Mouse (Mus musculus): ENCODE measurements around the gene Mettl7a2.
"Not testable (repeated sequence)": the region's sequence is repeated elsewhere in the genome, so short reads cannot be mapped to it uniquely, and the experiment has no call there.

Gene Mettl7a2

DNA sequence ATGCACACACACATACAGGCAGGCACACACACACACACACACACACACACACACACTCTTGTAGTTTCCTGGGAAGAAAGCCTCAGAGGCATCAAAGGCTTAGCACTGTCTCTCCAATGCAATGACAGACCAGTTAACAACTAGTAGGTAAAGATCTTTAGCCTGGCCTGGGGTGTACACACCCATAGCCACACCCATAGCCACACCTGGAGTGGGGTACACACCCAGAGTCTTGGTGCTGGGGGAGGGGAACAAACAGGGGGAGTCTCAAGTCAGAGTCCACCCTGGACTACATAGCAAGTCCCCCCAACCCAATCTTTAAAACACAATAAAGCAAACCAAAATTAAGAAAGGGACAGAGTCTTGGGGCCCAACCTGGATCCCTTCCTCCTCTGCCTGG is 15.7 kb upstream of the Mettl7a2 start:
- in situ Hi-C loops (cut with MboI, MseI), result not testable (repeated sequence)

DNA sequence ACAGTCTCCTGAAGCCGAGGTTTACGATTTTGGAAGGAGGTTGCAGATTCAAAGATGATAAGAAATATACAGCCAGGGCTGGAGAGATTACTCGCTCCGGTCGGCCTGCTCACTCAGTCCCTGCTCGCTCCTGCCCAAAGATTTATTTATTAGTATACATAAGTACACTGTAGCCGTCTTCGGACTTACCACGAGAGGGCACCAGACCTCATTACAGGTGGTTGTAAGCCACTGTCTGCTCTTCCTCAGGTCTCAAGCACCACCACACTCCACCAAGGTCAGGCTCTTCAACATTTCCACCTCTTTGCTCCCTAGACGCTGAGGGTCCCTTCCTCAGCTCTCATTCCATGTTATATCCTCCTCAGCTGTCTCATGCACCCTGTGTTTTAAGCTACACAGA is 15.2 kb upstream of the Mettl7a2 start:
- in situ Hi-C loops (cut with MboI, MseI), result not testable (repeated sequence)

DNA sequence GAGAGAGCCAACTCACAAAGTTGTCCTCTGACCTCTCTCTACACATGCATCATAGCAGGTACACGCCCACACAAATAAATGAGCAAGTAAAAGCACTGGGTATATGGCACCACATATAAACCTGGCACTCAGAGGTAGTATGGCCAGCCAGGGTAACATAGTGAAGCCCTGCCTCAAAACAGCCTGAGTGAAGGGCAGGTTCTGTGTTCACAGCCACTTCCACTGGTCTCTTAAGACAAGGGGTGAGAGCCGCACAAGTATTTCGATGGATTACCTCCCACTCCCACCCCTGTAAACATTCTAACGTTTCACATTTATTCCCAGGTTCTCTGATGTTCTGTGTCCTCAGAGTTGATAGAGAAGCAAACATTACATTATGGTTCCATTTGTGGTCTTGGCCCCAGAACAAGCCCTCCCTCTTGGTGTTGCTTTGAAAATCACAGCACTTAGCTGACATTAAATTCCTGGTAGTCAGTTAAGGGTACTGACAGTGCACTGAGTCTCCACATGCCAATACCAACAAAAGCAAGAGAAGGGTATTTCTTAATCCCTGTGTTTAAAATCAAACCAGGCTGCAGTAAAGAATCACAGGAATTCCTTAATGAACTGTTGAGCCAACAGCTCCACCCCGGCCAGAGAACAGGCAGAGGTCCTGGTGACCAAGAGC is 11.6 kb upstream of the Mettl7a2 start:
- in situ Hi-C loops (cut with MboI, MseI), result loop anchor here (10.0 kb wide), 1 partner anchor 113 kb away; no protein-coding TSS in a partner anchor

DNA sequence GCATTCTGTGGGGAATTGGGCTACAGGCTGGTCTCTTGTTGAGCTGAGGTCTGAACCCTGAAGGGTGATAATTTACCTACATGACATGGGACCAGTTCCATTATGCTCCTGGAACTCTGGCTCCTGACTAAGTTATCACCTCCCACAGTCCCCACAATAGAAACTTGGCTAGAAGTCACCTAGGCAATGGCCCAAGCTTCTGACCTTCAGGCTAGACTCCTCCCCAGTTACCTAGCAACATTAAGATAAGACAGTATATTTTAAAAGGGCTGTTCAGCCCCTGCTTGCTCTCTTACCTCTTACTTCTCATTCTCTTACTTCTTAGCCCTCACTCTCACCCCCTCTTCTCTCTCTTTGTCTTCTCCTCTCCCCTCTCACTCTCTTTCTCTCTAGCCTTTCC is 7.5 kb upstream of the Mettl7a2 start:
- in situ Hi-C loops (cut with MboI, MseI), result loop anchor here (10.0 kb wide), 1 partner anchor 109 kb away; no protein-coding TSS in a partner anchor

DNA sequence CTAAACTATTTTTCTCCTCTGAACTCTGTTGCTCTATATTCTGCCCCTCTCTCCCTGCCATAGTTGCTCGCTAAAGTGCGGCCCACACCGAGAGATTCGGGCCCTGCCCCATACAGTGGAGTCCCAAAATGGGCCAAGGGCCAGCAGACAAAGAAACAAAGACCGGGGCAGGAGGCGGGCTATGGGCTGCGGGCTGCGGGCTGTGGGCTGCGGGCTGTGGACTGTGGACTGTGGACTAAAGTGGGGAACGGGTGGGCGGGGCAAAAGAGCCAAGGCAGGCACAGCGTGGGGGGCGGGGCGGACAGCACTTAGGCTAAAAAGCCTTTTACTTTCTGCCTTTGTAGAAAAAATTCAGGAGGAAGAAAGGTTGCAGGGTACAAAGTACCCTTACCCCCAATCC is 6.2 kb upstream of the Mettl7a2 start:
- in situ Hi-C loops (cut with MboI, MseI), result loop anchor here (10.0 kb wide), 1 partner anchor 108 kb away; no protein-coding TSS in a partner anchor

DNA sequence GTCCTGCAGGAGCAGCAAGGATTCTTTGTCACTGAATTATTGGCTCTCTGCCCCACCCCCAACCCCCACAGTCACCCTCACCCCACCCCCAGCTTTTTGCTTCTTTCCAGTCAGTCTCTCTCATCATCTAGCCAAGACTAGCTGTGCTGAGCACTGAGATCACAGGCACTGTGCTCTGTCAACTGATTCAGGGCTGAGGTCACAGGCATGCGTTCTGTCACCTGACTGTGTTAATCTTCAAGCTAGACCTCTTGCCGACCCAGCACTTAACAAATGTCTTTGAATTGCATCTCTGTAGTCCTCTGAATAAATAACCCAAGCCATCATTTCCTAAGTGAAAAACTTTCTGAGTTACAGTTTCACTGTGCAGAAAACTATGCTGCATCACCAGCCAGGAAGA is 3.5 kb upstream of the Mettl7a2 start:
- in situ Hi-C loops (cut with MboI, MseI), result loop anchor here (10.0 kb wide), 1 partner anchor 105 kb away; no protein-coding TSS in a partner anchor

DNA sequence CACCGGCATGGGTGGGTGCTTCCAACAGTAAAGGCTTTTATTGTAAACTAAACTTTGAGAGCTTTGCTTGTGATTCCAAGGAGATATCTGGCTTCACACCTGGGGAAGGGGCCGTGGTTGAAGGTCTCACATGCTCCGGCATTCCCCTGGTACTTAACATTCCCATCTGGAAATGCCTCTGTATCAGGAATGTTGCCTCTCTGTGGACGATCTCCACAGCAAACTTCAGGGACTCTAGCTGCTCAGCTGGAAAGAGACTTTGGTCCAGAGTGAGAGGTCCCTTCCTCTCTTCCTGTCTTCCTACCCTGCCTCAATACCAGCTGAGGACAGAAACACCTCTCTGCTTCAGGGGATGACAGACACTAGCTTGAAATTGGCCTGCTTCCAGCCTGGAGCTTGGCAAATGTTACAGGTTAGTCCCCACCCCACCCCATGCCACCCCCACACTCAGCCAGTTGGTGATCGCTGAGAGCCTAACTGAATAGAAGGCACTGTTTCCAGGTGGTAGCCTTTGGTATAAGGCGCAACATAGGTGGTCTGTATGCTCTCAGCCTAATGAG is 1.4 kb upstream of the Mettl7a2 start:
- in situ Hi-C loops (cut with MboI, MseI), result loop anchor here (5.0 kb wide), 1 partner anchor 46 kb away; no protein-coding TSS in a partner anchor

DNA sequence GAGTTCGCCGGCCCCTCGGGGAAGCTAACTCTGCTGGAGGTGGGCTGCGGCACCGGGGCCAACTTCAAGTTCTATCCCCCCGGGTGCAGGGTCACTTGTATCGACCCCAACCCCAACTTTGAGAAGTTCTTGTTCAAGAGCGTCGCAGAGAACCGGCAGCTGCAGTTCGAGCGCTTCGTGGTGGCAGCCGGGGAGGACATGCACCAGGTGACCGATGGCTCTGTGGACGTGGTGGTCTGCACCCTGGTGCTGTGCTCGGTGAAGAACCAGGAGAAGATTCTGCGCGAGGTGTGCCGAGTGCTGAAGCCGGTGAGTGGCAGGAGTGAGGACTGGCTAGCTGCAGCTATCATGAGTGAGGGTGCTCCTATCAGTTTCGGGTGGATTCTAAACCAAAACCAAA is 399 bp downstream of the Mettl7a2 start:
- in situ Hi-C loops (cut with MboI, MseI), result loop anchor here (5.0 kb wide), 1 partner anchor 44 kb away; no protein-coding TSS in a partner anchor

DNA sequence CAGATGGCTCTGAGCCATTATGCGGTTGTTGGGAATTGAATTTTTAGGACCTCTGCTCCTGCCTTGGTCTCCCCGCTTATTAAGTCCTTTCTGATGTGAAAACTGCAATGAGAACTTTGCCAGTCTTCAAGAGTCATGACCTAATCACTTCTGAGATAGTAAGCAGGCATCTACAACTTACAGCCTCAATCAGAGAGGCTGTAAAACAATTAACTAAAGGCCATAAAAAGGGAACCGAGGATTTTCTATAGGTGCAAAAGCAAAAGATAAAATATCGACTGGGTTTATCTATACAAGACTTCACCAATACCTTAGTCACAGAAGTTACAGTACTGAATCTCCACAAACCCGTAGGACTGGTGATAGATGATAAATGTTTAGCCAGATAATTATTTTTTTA is 2.9 kb downstream of the Mettl7a2 start:
- in situ Hi-C loops (cut with MboI, MseI), result no loop called here

DNA sequence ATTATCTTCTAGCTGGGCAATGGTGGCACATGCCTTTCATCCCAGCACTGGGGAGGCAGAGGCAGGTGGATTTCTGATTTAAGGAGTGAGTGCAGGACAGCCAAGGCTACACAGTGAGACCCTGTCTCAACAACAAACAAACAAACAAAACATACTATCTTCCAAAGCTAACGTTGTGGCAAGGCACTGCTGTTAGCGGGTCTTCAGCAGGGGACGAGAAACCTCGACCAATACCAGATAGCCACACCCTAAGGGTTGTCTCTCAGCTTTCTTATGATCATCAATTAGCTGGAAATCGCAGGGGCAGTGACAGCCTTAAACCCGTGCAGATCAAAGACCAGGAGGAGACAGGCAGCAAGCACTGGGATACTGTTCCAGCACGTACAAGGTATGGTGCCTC is 11.2 kb downstream of the Mettl7a2 start, which contains the start of gene Higd1c:
Gene Higd1c (plus strand): TSS at position 301 of the 400 bp plus-strand sequence.
- in situ Hi-C loops (cut with MboI, MseI), result no loop called here

DNA sequence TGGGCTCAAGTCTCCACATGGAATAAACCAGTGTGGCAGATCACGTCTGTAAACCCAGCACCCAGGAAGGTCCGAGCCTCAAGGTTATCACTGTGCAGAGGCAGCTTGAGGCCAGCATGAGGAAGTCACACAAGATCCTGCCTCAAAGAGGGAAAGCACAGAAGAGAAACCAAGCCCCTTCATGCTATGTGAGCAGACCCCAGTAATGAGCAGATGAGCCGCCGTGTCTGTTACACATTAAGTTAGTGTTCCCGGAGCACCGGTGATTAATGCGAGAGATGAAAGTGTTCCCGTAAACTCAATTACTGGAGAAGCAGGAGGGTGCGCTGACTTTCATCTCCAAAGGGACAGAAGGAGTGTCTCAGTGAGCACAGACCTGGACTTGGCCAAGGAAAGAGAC is 13.0 kb downstream of the Mettl7a2 start:
- in situ Hi-C loops (cut with MboI, MseI), result not testable (repeated sequence)

DNA sequence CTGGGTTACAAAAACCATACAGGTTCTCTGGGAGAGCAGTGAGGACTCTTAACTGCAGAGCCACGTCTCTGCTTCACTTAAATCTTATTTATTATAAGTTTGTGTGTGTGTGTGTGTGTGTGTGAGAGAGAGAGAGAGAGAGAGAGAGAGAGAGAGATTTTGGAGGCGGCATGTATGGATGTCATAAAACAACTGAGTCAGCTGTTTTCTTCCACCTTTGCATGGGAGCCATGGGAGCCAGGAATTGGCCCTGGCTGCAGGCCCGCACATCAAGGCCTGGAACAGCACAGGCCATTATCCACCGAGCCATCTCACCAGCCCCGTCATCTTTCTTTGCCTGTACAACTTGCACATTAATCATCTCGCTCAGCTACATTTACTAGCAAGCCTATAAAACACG is 14.1 kb downstream of the Mettl7a2 start:
- in situ Hi-C loops (cut with MboI, MseI), result no loop called here

DNA sequence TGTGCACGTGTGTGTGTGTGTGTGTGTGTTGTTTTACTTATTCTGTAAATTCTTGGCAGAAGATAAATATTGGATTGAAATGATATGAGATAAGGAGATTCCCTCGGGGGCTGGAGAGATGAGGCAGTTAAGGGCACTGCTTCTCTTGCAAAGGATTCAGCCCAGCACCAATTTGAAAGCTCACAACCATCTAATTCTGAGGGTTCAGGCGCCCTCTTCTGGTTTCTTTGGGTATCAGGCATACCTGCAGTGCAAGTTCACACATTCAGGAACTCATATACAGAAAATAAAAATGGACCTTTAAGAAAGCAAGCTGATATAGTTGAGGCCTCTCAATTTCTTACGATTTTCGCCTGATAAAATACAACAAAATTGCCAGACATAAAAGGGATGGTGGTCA is 22.1 kb downstream of the Mettl7a2 start:
- in situ Hi-C loops (cut with MboI, MseI), result loop anchor here (5.0 kb wide), 1 partner anchor 43 kb away; the partner anchor contains the start of gene Mettl7a3

DNA sequence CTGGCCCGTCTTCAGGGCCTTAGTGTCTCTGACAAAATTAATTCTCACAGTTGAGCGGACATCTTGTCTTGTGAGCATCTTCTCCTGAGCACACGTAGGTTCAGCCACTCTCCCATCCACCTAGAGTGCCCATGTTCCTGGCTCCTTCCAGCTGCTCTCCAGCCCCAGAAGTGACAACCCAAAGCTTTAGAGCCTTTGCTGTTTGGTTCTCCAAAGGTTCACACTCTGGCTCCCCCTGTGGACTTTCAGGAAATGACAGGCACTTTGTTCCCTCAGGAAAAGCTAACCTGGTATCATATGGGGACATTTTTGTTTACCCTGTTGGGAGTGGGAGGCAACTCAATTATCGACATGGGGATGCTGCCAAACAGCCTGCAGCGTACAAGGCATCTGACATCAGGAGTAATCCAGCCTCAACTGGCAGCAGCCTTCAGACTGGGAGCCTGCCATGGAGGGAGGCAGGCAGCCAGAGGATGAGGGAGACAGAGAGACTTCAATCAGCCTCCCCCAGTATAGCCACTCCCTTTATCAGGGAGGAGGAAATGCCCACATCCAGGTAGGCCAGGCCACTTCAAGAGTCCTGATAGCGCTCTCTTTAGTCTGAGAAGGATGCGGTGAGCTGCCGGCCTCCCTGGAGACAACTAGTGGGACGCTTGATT is 25.0 kb downstream of the Mettl7a2 start:
- in situ Hi-C loops (cut with MboI, MseI), result loop anchor here (5.0 kb wide), 1 partner anchor 46 kb away; the partner anchor contains the start of gene Mettl7a3

DNA sequence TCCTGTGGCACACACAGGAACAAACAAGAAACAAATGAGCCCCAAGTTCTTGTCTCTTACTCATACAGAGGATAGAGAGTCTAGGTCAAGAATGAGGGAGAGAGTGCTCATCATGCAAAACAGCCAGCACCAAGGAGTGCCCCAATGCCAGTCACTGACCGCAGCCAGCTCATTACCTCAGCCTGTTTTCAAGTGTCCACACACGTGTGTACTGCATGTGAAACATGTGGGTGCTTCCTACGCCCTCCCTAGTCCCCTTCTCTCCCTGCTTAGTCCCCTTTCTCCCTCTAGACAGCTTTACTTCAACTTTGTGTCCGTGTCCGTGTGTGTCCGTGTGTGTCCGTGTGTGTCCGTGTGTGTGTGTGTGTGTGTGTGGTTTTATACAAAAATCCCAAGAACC is 26.7 kb downstream of the Mettl7a2 start:
- in situ Hi-C loops (cut with MboI, MseI), result loop anchor here (5.0 kb wide), 1 partner anchor 47 kb away; the partner anchor contains the start of gene Mettl7a3

DNA sequence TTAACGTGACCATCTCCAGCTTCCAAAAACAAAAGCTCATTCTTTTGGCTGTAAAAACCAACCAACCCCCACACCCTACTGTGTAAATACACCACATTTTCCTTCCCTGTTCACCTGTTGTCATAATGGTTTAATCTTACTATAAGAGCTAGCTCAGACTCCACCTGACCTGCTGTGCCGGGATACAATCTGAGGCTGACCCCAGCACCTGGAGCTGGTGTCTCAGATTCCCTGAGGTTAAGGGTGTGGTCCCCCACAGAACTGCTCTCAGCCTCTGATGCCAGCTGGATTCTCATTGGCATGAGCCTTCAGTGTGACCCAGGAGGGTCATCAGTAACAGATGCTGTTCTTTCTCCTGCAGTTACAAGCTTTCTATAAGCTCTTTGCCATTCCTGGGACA is 27.1 kb downstream of the Mettl7a2 start:
- in situ Hi-C loops (cut with MboI, MseI), result no loop called here

DNA sequence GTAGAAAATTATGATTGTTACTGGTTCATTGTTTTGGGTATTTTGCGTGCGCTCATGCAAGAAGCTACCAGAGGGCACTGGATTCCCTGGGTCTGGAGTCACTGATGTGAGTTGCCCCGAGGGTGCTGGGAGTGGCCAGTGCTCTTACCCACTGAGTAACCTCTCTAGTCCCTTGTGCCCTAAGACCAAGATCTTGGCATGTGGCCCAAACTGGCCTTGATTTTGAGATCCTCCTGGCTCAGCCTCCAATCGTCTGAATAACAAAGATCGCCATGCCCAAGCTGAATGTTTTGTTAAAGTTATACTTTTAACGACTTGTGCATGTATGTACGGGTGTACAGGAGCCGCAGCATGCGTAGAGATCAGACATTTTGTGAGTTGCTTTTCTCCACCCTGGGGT is 32.7 kb downstream of the Mettl7a2 start:
- in situ Hi-C loops (cut with MboI, MseI), result no loop called here

DNA sequence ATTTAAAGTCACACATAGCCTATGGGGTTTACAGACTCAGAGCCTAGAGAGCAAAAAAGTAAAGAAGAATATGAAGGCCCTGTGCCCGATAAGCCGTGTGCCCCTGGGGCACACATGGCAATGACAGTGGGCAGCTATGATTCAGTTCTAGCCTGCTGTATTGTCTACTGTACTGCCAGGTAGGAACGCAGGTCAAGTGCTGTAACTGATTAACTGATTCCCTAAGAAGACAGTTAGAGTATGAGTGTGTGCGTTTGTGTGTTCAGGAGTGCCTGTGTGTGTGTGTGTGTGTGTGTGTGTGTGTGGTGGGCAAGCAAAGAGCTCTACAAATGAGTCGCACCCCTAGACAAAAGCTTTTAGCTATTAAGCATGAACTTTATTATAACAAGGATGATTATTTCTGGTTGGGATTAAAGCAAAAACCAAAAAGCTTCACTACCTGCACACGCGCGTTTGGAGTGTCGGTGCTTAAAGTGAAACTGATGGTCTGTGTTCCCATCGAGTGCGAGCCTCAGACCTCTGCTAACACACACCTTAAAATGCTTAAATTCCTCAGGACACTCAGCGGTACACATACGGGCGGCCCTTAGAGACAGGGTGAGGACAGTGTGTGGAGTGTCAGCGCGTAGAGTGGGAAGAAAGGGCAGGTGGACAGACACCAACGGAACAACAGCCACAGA is 34.7 kb downstream of the Mettl7a2 start:
- in situ Hi-C loops (cut with MboI, MseI), result no loop called here

DNA sequence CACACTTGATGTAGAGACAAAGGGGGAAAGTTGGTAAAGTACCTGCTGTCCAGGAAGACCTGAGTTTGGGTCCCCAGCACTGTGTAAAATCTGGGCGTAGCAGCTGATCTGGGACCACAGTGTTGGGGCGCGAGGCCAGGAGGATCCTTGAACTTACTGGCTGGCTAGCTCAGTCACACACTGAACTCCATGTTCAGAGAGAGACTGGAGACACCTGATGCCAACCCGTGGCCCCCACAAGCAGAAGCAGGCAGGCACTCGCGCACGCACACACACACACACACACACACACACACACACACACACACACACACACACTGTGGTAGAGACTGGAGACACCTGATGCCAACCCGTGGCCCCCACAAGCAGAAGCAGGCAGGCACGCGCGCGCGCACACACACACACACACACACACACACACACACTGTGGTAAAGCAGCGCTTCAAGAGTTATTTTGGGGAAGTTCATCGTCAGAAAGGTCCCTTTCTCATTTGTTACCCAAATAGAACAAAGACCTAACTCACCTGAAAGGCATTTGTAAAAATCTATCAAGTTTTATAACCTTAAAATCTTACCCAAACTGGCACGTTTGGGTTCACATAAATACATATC is 35.3 kb downstream of the Mettl7a2 start:
- in situ Hi-C loops (cut with MboI, MseI), result no loop called here

DNA sequence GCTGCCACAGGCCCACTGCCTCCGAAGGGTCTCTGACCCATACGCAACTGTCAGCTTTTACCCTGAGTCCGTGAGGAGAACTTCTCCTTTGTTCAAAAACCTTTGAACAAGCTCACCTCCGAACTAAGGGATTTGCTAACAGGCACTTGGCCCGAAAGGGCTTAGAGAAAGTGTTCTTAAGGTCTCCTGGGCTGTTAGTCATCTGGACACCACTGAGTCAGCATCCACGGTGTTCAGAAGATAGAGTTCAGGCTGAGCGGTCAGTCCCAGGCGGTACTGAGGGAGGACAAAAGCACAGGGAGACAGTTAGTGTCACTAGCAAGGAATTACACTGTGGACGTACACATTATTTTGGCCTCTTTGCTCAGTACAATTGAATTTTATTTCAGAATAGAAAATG is 35.9 kb downstream of the Mettl7a2 start:
- in situ Hi-C loops (cut with MboI, MseI), result no loop called here

DNA sequence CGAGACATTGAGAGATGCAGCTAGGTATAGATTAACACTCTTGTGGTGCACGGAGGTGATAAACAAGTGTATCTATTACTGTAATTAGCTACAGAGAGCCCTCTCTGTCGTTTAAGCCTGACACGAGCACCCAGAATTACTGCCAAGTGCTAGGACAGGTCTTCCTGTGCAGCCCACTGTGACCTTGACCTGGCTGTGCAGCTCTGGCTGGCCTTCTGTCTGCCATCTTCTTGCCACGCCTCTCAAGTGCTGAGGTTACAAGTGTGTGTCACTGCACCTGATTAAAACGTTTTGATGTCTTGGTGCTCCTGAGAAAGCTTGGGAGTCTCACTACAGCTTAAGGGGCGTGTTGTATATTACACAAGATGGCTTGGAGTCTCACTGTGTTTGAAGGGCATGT is 38.1 kb downstream of the Mettl7a2 start:
- in situ Hi-C loops (cut with MboI, MseI), result no loop called here
